Mouse (Mus musculus) c-Kit-negative CD71-positive TER-119-positive erythroid progenitor cells, embryonic 14.5 days (primary cell): Measurements from ENCODE around the gene Gabrr3.
"Not testable (repeated sequence)": the region's sequence is repeated elsewhere in the genome, so short reads cannot be mapped to it uniquely, and the experiment has no call there.

Experiments
- DNase-seq: peaks from one replicate; pipeline ENCODE4 v3.0.0-alpha.2; 2013; ENCODE audit warnings: low read depth, low spot score

Gene Gabrr3

DNA sequence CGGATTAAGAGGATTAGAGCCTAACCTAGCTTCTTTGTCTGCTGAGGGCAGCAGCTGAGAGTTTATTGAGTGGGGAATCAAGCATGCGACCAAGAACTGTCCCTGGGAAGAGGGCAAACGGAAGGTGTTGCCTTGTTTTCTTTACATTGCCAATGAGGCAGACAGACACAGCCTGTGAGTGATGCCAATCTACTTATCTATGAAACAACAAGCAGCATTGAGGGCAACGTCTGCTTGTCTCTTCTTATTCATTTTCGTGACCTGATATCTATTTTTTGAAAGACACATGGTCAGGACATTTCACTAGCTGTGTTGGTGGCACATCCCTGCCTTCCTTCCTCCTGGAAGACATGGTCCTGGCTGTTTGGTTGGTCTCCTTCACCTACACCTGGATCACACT is at the start of gene Gabrr3:
Gene Gabrr3 (plus strand): TSS at position 301 of the 400 bp plus-strand sequence.
- no peak for DNase-seq

DNA sequence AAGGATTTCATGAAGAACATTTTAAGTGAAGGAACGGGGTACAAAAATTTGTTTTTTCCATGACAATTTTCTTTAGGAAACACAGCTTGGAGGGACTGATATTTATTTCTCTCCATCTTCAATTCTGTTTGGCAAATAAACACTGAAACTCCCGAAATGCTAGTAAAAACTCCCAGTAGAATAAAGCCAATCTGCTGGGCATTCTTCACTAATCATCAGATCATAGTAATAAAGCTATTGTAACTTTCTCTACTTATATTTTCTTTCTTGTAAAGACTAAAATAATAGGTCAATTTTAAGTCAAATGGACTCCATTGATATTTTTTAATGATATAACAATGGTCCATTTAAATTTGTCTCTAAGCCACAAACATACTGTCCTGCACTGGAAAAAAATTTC is 43.2 kb upstream of the Gabrr3 start, which contains the start of gene Olfr209:
Gene Olfr209 (minus strand): TSS at position 101 of the 400 bp plus-strand sequence.
- DNase-seq = no peak

- no peak for DNase-seq
Observed at GRCm38 (mm10) chr16:59393300-59393699, 13.8 kb upstream of the Gabrr3 start.

DNA sequence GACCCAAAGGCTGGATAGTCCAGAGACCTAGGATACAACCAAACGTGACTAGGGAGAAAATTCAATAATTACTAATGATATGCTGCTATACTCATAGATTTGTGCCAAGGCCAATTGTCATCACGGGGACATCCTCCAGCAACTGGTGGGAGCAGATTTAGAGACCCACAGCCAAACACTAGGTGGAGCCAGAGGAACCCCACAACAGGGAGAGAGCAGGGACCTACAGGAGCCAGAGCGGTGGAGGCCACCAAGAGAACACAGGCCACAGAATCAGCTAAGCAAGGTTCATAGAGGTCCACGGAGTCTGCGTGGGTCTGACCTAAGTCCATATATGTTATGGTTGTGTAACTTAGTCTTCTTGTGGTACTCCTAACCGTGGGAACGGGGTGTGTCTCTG is 6.0 kb upstream of the Gabrr3 start:
- DNase-seq = no peak

- DNase-seq = no peak
Observed at GRCm38 (mm10) chr16:59401985-59402384, 5.1 kb upstream of the Gabrr3 start.

DNA sequence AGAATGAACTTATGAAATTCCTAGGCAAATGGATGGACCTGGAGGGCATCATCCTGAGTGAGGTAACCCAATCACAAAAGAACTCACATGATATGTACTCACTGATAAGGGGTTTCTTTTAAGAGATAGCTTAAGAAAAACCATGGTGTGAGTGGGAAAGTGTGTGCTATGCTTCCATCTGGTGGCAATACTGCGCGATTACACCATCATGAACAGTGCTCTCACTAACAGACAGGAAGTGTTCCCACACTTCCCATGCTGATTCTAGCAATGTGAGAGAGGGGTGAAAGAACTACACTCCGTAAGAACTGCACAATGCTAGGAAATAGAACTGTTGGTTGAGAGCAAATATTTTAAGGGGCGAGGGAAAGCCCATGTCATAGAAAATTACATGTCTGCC is 3.4 kb upstream of the Gabrr3 start:
- no peak for DNase-seq

GRCm38 (mm10) chr16:59404798-59405197 is 2.3 kb upstream of the Gabrr3 start:
- no peak for DNase-seq

DNA sequence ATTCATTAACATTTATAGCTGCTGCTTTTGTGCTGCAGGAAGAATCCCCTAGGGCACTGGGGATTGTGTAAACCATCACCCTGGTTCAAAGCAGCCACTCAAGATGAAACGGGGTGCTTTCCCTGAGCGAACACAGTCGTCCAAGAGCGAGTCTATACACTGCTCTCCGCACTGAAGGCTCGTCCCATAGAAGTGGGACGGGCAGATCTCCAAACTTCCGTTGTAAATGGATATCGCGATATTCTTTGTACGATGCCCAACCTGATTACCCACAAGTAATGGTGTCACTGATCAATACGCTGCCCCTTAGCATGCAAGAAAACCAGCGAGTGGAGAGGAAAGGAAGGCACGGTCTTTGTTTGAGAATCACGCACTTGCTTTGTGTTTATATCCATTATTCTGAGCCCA is 2.2 kb downstream of the Gabrr3 start:
- DNase-seq = no peak

DNA sequence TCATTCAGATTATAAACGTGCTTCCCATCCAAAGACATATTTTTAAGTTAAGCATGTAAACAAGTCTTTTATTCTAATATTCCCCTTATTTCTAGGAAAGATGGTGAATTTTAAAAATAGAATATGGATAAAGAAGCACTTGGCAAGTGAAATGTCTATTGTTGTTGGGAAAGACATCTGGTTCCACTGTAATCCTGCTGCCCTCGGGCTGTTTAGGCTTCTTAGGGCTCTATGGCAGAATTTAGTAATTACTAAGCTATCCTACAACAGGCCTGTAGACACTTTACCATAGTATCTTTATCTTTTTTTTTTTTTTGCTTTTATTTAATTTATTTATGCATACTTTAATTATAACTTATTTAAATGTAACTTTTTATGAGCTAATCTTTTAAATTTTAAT is 2.7 kb downstream of the Gabrr3 start:
- DNase-seq = no peak

DNA sequence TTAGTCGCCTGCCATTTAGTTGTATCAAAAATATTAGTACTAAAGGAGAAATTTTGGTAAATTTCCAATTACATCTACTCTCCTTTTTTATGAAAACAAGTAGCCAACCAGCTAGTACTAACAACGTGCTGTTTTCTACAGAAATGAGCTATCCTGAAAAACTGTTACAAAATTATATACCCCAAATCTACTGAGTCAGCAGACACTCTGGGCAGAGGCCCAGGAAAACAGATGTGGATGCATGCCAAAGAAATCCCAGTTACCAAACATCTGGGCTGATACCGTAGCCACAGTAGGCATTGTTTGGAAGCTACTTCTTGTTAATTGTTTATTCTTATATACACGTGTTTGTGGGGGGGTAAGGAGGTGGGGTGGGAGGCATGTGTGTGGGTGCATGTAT is 6.3 kb downstream of the Gabrr3 start:
- no peak for DNase-seq

DNA sequence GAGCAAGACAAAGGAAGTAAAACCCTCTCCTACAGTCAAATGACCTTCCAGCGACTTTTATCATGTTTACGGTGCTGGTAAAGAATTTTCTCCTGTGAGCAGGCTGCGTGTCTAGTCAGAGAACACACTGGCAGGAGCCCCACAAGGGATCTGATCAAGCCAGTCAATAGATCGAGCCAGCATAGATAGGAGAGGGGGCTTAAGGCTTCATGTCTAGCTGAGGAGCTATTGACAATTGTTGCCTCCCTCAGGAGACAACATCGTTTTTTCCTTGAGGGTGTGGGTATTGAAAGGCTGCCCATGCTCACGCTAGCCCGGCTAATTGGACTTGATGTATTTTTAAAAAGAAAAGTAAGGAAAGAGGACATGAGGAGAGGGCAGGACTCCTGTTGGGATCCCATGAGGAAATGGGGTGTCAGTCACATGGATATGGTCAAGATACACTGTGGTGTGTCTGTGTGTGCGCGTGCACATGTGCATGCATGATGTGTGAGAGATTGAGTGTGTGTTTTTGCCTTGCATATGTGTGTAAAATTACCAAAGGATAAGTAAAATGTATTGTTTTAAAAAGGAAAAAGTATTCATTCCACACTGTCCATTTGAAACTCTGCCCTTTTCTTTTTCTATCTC is 13.2 kb downstream of the Gabrr3 start:
- DNase-seq = no peak

GRCm38 (mm10) chr16:59420867-59421251 is 13.7 kb downstream of the Gabrr3 start:
- DNase-seq = peak; percentile 1

DNA sequence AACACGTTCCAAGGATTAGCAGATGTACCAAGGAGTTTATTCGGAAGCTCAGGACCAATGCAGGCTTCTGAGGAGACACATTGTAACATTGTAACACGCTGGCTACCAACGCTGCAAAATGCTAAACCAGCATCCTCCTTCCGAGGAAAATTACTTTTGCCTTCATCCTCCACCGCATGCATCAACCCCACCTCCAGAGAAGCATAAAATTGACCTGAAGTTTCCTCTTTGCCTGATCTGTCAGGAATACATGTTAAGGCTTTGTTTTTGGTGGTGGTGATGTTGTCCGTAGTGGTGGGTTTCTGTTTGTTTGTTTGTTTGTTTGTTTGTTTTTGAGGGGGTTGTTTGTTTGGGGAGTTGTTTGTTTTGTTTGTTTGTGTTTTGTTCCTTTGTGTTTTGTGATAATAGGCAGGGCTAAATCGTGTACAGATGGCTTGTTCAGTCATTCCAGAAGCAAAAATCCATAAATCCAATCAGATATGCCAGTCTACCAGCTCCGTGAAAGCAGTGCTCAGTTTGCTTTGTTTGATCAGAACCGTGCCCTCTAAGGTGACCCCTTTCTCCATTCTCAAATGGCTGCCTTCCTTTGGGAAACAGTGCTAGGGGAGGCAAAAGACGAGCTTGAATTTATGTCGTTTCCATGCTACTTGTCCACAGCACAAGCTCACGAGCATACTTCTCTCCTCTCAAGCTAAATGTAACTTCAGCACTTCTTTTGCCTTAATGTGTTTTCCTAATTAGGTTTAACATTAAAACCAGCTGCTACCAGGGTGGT is 14.6 kb downstream of the Gabrr3 start:
- DNase-seq = no peak

DNA sequence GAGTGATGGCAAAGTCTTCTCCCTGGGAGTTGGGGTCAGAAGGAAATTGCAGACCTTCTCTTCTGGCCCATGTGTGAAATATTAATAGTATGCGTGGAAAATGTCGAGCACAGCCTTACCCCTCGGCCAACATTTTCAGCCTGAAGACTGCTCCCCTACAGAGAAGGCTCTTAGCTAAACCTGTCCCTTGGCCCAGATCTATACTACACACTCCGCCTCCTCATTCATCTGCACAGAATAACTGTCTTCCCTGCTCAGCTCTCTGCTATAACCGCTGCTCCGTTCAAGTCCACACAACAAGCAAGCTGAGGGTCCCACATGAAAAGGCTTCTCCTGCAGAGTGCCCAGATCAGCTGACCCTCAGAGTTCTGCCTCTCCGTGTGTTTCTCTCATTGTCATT is 20.8 kb downstream of the Gabrr3 start:
- no peak for DNase-seq

DNA sequence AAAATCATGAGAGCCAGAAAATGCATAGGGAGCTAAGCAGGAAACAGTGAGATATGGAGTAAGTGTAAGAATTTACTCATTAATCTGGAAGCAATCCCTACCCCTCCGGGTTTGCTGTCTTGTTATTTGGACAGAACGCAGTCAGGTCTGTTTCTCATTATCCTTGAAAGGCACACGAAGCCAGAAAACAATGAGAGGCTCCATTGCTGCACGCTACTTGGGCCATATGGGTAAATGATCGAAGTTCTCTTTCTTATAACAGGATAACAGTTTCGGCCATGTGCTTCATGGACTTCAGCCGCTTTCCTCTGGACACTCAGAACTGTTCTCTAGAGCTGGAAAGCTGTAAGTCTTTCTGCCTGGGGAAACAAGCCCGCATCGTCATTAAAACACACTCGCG is 26.0 kb downstream of the Gabrr3 start:
- DNase-seq = no peak

DNA sequence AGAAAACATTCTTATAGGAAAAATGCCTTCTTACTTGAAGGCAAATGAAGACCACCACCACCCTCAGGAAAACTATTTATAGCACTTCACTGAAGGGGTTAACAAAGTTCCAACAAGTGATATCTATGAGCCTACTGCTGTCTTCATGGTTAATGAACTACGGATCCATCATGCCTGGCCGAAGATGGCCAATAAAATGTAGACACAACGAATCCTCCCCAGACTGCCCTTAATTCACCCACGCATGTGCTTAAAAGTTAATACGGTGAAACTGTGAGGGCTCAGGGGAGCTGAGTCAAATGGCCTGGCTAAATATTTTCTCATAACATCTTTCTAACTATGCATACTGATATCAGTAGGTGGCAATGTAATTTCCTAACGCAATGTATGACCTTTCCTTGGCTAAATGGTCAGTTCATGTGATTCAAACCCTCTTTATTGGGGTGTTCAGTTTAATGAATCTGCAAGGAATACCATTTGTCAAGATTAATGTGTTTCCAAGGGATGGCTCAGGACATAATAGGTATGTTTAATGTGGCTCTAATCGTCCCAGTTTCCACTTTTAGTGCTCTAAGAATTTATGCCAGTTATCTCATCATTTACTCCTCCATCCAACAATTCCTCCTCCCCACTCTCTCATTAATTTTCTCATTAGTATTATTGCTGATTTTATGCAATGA is 37.9 kb downstream of the Gabrr3 start:
- no peak for DNase-seq

DNA sequence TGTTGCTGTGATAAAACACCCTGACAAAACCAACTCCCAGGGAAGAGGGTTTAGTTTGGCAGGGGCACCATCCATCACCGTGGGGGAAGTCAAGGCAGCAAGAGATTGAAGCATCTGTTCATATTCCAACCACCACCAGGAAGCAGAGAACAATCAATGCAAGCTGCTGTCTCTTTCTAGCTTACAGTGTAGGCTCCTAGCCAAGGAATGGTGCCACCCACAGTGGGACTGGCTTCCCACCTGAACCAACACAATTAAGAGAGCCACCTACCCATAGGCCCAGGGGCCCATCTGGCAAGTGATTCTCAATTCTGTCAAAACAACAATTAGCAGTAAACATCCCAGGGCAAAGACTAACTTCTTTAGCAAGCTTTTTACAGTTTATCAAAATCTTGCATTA is 41.0 kb downstream of the Gabrr3 start:
- no peak for DNase-seq

DNA sequence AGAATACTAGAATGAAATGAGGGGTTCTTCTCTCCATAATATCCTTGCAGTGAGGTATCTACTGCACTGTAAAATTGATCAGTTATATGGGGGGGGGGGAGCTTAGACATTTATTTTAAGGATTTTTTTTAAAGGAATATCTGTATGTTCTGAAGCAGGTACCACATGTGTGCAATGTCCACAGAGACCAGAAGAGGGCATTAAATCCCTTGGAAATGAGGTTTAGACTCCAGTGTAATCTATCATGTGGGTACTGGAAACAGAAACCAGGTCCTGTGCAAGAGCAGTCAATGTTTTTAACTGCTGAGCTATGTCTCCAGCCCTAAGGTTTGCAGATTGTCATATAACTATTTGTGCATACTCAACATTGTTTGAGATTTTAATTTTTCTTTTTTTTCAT is 42.0 kb downstream of the Gabrr3 start:
- no peak for DNase-seq

GRCm38 (mm10) chr16:59451813-59452212 is 44.7 kb downstream of the Gabrr3 start:
- no peak for DNase-seq

GRCm38 (mm10) chr16:59459259-59459861 is 52.2 kb downstream of the Gabrr3 start:
- not testable (repeated sequence) for DNase-seq

GRCm38 (mm10) chr16:59463567-59463966 is 56.4 kb downstream of the Gabrr3 start:
- DNase-seq = no peak

GRCm38 (mm10) chr16:59463973-59464372 is 56.8 kb downstream of the Gabrr3 start:
- DNase-seq = no peak
